Mouse (Mus musculus) heart, postnatal 0 days (tissue): ENCODE results near the gene Lysmd4. TPM values are rescaled to one million over a fixed set of nuclear protein-coding genes. Genes with fewer than 3 reads are reported as not detected.

ENCODE experiments used
- ATAC-seq: fragments of 200-750 bp; cut with Nextera tagmentation; 2 replicates; pipeline ENCODE4 v1.8.0; 2017; ENCODE audit warnings: low read depth, moderate number of reproducible peaks, moderate library complexity; ENCODE audit not compliant: insufficient read depth
- DNase-seq: peaks from one replicate; pipeline ENCODE4 v3.0.0-alpha.2; 2016; ENCODE audit warnings: low spot score
- H3K27ac ChIP-seq: fragments of 300-500 bp; sonication (generic); 2 replicates; pipeline ENCODE4 v1.5.1; 2014; ENCODE audit warnings: low read depth, mild to moderate bottlenecking
- H3K27me3 ChIP-seq: fragments of 300-500 bp; sonication (generic); 2 replicates; pipeline ENCODE4 v1.6.1; 2014; ENCODE audit warnings: low read length, mixed read lengths; ENCODE audit not compliant: control insufficient read depth, insufficient read depth
- H3K36me3 ChIP-seq: fragments of 300-500 bp; sonication (generic); replicated peaks from 2 replicates; pipeline ENCODE4 v1.6.1; 2014; ENCODE audit warnings: low read length, mixed read lengths; ENCODE audit not compliant: control insufficient read depth, insufficient read depth
- H3K4me1 ChIP-seq: fragments of 300-500 bp; sonication (generic); 2 replicates; pipeline ENCODE4 v1.6.1; 2014; ENCODE audit warnings: antibody characterized with exemption; ENCODE audit not compliant: control insufficient read depth, insufficient read depth
- H3K4me2 ChIP-seq: fragments of 300-500 bp; sonication (generic); 2 replicates; pipeline ENCODE4 v1.6.1; 2014; ENCODE audit warnings: low read depth, mild to moderate bottlenecking, low read length, moderate library complexity
- H3K4me3 ChIP-seq: fragments of 300-500 bp; sonication (generic); 2 replicates; pipeline ENCODE4 v1.5.1; 2014; ENCODE audit warnings: low read depth, low read length
- H3K9ac ChIP-seq: fragments of 300-500 bp; sonication (generic); replicated peaks from 2 replicates; pipeline ENCODE4 v1.6.1; 2014; ENCODE audit warnings: low read depth, low read length, mixed read lengths
- H3K9me3 ChIP-seq: fragments of 300-500 bp; sonication (generic); replicated peaks from 2 replicates; pipeline ENCODE4 v1.6.1; 2016; ENCODE audit warnings: low read length; ENCODE audit not compliant: control insufficient read depth
- CTCF ChIP-seq: IDR thresholded peaks from 2 replicates; pipeline ENCODE4 v1.5.1; 2016; ENCODE audit warnings: antibody characterized with exemption, control low read depth, low read depth
- EP300 ChIP-seq: IDR thresholded peaks from 2 replicates; pipeline ENCODE4 v1.6.1; 2016; ENCODE audit warnings: antibody characterized with exemption, low read depth
- WGBS: fragments of 180-500 bp; shearing (Covaris S2); extraction: QIAGEN DNeasy Blood & Tissue Kit; methylation state at CpG from one replicate; pipeline ENCODE4 v1.1.7; 2014; 5-methylcytosine and 5-hydroxymethylcytosine counted together
- polyA plus RNA-seq: library from polyadenylated mRNA; unstranded; fragments of >200 nt; fragmentation: Nextera tagmentation; extraction: Ambion mirVana; gene quantifications from 2 replicates; pipeline ENCODE4 v1.2.1, GENCODE M21; 2015
- total RNA-seq: library from RNA; depleted of rRNA; stranded (reverse); fragments of >200 nt; gene quantifications from 2 replicates; pipeline ENCODE4 v1.2.3, GENCODE M21; 2014; ENCODE audit warnings: low replicate concordance

Gene Lysmd4
- total and polyA plus RNA-seq, 2 experiments from 2014 or later = 15.0 to 15.9 TPM

DNA sequence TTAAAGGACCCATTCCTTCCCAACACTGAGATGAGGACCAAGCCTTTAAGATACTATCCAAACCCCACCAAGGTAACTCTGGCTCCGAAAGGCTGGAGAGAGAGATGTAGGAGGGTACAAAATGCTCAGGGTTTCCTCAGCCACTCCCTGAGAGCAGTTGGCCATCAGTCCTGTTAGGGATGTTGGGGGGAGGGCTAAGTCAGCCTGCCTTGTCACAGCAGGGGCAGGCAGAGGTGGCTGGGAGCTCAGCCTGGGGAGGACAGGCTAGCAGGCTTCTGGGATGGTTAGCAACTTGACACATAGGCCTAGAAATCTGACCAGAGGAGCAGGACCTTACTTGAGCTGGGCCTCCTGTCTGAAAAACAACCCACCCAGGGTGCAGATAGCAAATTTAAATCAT lies 5.2 kb downstream of the Lysmd4 start:
- Histone ChIP-seq H3K9ac (no peak overlapping the region), H3K27me3 (no peaks in the 10 kb centered on the region), H3K4me2 (no peak overlapping the region), H3K36me3 (peaks cover 41% of the 10 kb centered on the region), H3K27ac (no peak overlapping the region), H3K9me3 (no peaks in the 10 kb centered on the region), H3K4me3 (no peak overlapping the region), H3K4me1 (peaks cover 55% of the 10 kb centered on the region)
- no peak for ATAC-seq
- DNase-seq = no peak
- no peak for TF ChIP-seq EP300
- TF ChIP-seq CTCF = no peak
- WGBS = 68% methylated on average over 1 of the region's 1 CpGs

GRCm38 (mm10) chr7:67228390-67228789 lies 6.0 kb downstream of the Lysmd4 start:
- H3K4me3 ChIP-seq = no peak overlapping the region
- DNase-seq = no peak
- WGBS = 79% methylated on average over 3 of the region's 3 CpGs
- ATAC-seq = no peak
- TF ChIP-seq EP300 (no peak), CTCF (no peak)
- H3K4me2 ChIP-seq = no peak overlapping the region
- H3K9me3 ChIP-seq = no peaks in the 10 kb centered on the region
- peak overlapping the region; percentile 8; the same call in 1 of the 2 replicates for H3K27ac ChIP-seq
- H3K9ac ChIP-seq = no peak overlapping the region
- H3K27me3 ChIP-seq = no peaks in the 10 kb centered on the region
- H3K4me1 ChIP-seq = peaks cover 48% of the 10 kb centered on the region
- H3K36me3 ChIP-seq = peaks cover 46% of the 10 kb centered on the region

DNA sequence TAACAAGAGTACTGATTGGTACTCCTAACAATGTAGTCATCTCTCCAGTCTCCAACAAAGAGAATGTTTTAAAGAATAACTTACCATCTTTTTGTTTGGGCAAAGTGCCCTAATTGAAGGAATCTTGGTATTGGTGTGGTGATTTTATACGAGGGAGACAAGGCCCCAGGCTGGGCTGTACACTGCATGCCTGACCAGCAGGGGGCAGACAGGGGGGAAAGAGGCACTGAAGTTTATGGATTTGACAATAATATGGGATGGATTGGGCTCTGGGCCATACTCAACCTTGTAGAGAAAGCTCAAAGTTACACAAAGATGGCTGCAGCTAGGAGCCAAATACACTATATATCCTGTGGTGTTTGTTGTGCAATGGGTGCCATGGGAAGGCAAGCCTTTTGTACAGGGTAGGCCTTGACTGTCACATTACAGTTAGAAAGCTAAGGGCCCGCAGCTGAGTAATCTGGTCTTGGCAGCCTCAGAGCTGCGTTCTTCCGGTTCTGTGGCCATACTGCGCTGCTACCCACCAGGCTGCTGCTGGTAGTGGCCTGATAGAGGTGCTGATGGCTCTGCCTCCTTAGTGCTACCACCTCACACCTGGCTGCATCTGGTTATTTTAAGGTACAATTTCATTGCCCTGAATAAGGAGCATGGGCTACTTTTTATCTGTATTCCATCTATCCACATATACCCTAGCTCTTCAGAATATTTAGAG lies 6.7 kb downstream of the Lysmd4 start:
- no peak overlapping the region for H3K9ac ChIP-seq
- H3K4me2 ChIP-seq = no peak overlapping the region
- TF ChIP-seq CTCF (peak; percentile 71), EP300 (no peak)
- no peak overlapping the region for H3K4me3 ChIP-seq
- peaks cover 46% of the 10 kb centered on the region for H3K36me3 ChIP-seq
- H3K4me1 ChIP-seq = peaks cover 42% of the 10 kb centered on the region
- 62% methylated on average over 5 of the region's 5 CpGs for WGBS
- ATAC-seq (peak; percentile 45; the same call in 1 of the 2 replicates), DNase-seq (no peak)
- peak overlapping the region; percentile 96 for H3K27ac ChIP-seq
- H3K9me3 ChIP-seq = no peaks in the 10 kb centered on the region
- H3K27me3 ChIP-seq = no peaks in the 10 kb centered on the region

GRCm38 (mm10) chr7:67229701-67230100 lies 7.4 kb downstream of the Lysmd4 start:
- no peak for ATAC-seq
- H3K4me3 ChIP-seq = no peak overlapping the region
- no peak overlapping the region for H3K9ac ChIP-seq
- no peaks in the 10 kb centered on the region for H3K9me3 ChIP-seq
- TF ChIP-seq EP300 = no peak
- TF ChIP-seq CTCF = no peak
- peak overlapping the region; percentile 96 for H3K27ac ChIP-seq
- no peak overlapping the region for H3K4me2 ChIP-seq
- H3K36me3 ChIP-seq = peaks cover 50% of the 10 kb centered on the region
- no peaks in the 10 kb centered on the region for H3K27me3 ChIP-seq
- 53% methylated on average over 3 of the region's 3 CpGs for WGBS
- DNase-seq = no peak
- H3K4me1 ChIP-seq = peaks cover 41% of the 10 kb centered on the region

DNA sequence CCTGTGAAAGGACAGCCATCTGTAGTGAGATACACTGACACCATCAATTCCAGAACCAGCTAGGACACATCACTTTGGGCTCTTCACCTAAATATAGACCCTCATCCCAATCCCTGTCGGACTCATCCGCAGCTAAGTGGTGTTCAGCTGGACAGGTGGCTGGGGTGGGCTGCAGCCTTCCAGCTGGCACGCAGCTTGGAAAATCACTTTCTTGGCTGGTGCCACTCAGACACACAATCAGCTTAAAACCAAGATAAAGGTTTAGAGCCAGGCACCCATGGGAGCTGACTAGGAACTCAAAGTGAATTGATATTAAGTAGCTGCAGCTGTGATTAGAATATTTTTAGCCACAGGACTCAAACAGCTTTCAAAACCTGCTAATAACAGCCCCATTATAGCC lies 7.9 kb downstream of the Lysmd4 start:
- Histone ChIP-seq H3K9me3 (no peaks in the 10 kb centered on the region), H3K4me3 (no peak overlapping the region), H3K4me2 (peak overlapping the region; percentile 25; the same call in 1 of the 2 replicates), H3K4me1 (peaks cover 44% of the 10 kb centered on the region), H3K27me3 (no peaks in the 10 kb centered on the region), H3K27ac (peak overlapping the region; percentile 96), H3K9ac (0 out of 2 replicates have a peak overlapping the region, but pooled peaks have one; percentile 35), H3K36me3 (peaks cover 48% of the 10 kb centered on the region)
- 13% methylated on average over 3 of the region's 3 CpGs for WGBS
- DNase-seq (peak; percentile 79), ATAC-seq (peak; percentile 58)
- TF ChIP-seq CTCF (no peak), EP300 (peak; percentile 32; the same call in 1 of the 2 replicates)
